Mouse (Mus musculus) myocyte (in vitro differentiated cells): Measurements from ENCODE around the gene Usp37. TPM values are rescaled to one million over a fixed set of nuclear protein-coding genes. Genes with fewer than 3 reads are reported as not detected.

ENCODE experiments used
- H3K27me3 ChIP-seq: one replicate; pipeline ENCODE4 v1.6.1; 2011; ENCODE audit not compliant: control insufficient read depth, insufficient read depth, insufficient read length
- H3K36me3 ChIP-seq: one replicate; pipeline ENCODE4 v1.6.1; 2011; ENCODE audit not compliant: control insufficient read depth, insufficient read depth
- H3K4me2 ChIP-seq: one replicate; pipeline ENCODE4 v1.6.1; 2011; ENCODE audit warnings: low read depth, control low read depth
- H3K4me3 ChIP-seq: one replicate; pipeline ENCODE4 v1.5.1; 2011; ENCODE audit warnings: mild to moderate bottlenecking, control low read depth, moderate library complexity
- H3K79me2 ChIP-seq: one replicate; pipeline ENCODE4 v1.6.1; 2011; ENCODE audit not compliant: control insufficient read depth, insufficient read depth
- H3ac ChIP-seq: one replicate; pipeline ENCODE4 v1.6.1; 2011; ENCODE audit not compliant: control insufficient read depth, insufficient read length
- CEBPB ChIP-seq: IDR thresholded peaks from 2 replicates; pipeline ENCODE4 v1.6.1; 2011; ENCODE audit warnings: mild to moderate bottlenecking, moderate library complexity; ENCODE audit not compliant: poor library complexity, insufficient read depth, severe bottlenecking
- E2F4 ChIP-seq: IDR thresholded peaks from one replicate; pipeline ENCODE4 v1.6.1; 2011; ENCODE audit warnings: mild to moderate bottlenecking, control low read depth, moderate library complexity; ENCODE audit not compliant: insufficient read depth
- MAX ChIP-seq: IDR thresholded peaks from one replicate; pipeline ENCODE4 v1.6.1; 2011; ENCODE audit warnings: low read depth, mild to moderate bottlenecking, control low read depth
- MYOD1 ChIP-seq, 3 experiments: IDR thresholded peaks; one replicate each; pipeline ENCODE4 v1.6.1; 2011; ENCODE audit warnings: control low read depth in 2 of 3, low read depth in 2 of 3, mild to moderate bottlenecking in 2 of 3, moderate library complexity in 1 of 3; ENCODE audit not compliant: insufficient read length in 2 of 3, control insufficient read depth in 1 of 3
- MYOG ChIP-seq, 3 experiments: IDR thresholded peaks; one replicate each; pipeline ENCODE4 v1.6.1; 2011; ENCODE audit warnings: control low read depth in 2 of 3, low read depth in 2 of 3, mild to moderate bottlenecking in 2 of 3; ENCODE audit not compliant: insufficient read length in 2 of 3, control insufficient read depth in 1 of 3, insufficient read depth in 1 of 3
- POLR2A ChIP-seq: IDR thresholded peaks from one replicate; pipeline ENCODE4 v1.6.1; 2011; ENCODE audit warnings: low read depth, mild to moderate bottlenecking, control low read depth, moderate library complexity; ENCODE audit not compliant: insufficient read length
- POLR2AphosphoS2 ChIP-seq: IDR thresholded peaks from one replicate; pipeline ENCODE4 v1.6.1; 2011; ENCODE audit warnings: low read depth, control low read depth; ENCODE audit not compliant: insufficient read length
- REST ChIP-seq: IDR thresholded peaks from one replicate; pipeline ENCODE4 v1.6.1; 2011; ENCODE audit warnings: mild to moderate bottlenecking, control low read depth, moderate library complexity; ENCODE audit not compliant: insufficient read depth, insufficient read length
- SRF ChIP-seq: IDR thresholded peaks from one replicate; pipeline ENCODE4 v1.6.1; 2011; ENCODE audit warnings: low read depth; ENCODE audit not compliant: control insufficient read depth, insufficient read length
- TCF12 ChIP-seq: IDR thresholded peaks from one replicate; pipeline ENCODE4 v1.6.1; 2011; ENCODE audit warnings: mild to moderate bottlenecking, control low read depth; ENCODE audit not compliant: poor library complexity, insufficient read depth, severe bottlenecking
- TCF3 ChIP-seq: IDR thresholded peaks from one replicate; pipeline ENCODE4 v1.6.1; 2011; ENCODE audit warnings: low read depth, control low read depth; ENCODE audit not compliant: insufficient read length
- USF1 ChIP-seq: IDR thresholded peaks from one replicate; pipeline ENCODE4 v1.6.1; 2011; ENCODE audit warnings: low read depth, mild to moderate bottlenecking, control low read depth, moderate library complexity
- polyA plus RNA-seq: library from polyadenylated mRNA; unstranded; fragments of >200 nt; fragmentation: generic; extraction: Trizol; gene quantifications from one replicate; pipeline ENCODE4 v1.2.1, GENCODE M21; 2012; ENCODE audit warnings: missing spikeins

Usp37 gene
- polyA plus RNA-seq, 1 experiment: 2.9 TPM

DNA sequence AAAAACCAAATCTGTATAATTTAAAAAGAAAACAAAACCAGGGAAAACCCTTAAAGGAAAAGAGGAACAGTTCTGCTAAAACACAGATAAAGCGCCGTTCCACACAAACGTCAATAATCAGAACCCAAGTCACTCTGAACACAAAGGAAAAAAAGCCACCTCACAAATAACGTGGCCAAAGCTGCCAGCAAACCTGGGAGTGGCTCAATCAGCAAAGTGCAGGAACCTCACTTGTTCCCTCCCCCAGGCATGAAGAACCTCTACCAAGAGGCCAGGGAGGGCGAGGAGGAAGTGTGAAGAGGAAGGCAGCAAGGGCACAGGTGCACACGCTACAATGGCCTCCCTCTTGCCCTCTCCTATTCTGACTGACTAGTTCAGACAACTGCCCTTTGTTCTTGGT lies 108.5 kb downstream of the Usp37 start:
- Histone ChIP-seq H3K36me3 (peaks cover 10% of the 10 kb centered on the region), H3ac (no peak overlapping the region), H3K27me3 (no peaks in the 10 kb centered on the region), H3K79me2 (no peaks in the 10 kb centered on the region), H3K4me3 (no peak overlapping the region), H3K4me2 (no peak overlapping the region)
- TF ChIP-seq CEBPB: no peak
- no peak for TF ChIP-seq TCF12
- TF ChIP-seq MYOD1 (IDR thresholded peaks at IDR 0.05; ENCODE audit: control insufficient read depth in 1 of 3, insufficient read length in 2 of 3, low read depth in 2 of 3): peak in 1 of 3 experiments; percentile 3
- no peak for TF ChIP-seq MYOG (IDR thresholded peaks at IDR 0.05; ENCODE audit: control insufficient read depth in 1 of 3, insufficient read depth in 1 of 3, insufficient read length in 2 of 3, low read depth in 2 of 3)
- TF ChIP-seq POLR2A: no peak

DNA sequence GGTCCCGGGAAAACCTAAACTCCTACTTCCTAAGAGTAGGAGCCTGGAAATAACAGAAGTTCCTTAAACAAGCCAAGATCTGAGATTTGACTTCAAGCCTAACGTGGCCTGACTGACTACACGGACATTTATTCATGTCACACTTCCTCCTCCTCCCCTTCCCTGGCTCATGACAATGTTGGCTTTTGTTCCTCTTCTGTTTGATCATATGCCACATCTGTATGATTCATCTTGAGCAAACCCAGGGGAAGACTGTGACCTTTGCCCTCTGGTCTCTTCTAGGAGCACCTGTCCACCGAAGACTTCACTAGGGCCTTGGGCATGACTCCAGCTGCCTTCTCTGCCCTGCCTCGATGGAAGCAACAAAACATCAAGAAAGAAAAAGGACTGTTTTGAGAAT lies 109.5 kb downstream of the Usp37 start:
- H3ac ChIP-seq: no peak overlapping the region
- no peaks in the 10 kb centered on the region for H3K27me3 ChIP-seq
- no peak overlapping the region for H3K4me2 ChIP-seq
- no peak overlapping the region for H3K4me3 ChIP-seq
- no peaks in the 10 kb centered on the region for H3K79me2 ChIP-seq
- no peak for TF ChIP-seq MYOD1 (IDR thresholded peaks at IDR 0.05; ENCODE audit: control insufficient read depth in 1 of 3, insufficient read length in 2 of 3, low read depth in 2 of 3)
- TF ChIP-seq TCF12: no peak
- no peak for TF ChIP-seq POLR2AphosphoS2
- TF ChIP-seq MAX: no peak
- no peak for TF ChIP-seq SRF
- TF ChIP-seq MYOG (IDR thresholded peaks at IDR 0.05; ENCODE audit: control insufficient read depth in 1 of 3, insufficient read depth in 1 of 3, insufficient read length in 2 of 3, low read depth in 2 of 3): no peak
- TF ChIP-seq TCF3: no peak
- H3K36me3 ChIP-seq: peaks cover 10% of the 10 kb centered on the region

DNA sequence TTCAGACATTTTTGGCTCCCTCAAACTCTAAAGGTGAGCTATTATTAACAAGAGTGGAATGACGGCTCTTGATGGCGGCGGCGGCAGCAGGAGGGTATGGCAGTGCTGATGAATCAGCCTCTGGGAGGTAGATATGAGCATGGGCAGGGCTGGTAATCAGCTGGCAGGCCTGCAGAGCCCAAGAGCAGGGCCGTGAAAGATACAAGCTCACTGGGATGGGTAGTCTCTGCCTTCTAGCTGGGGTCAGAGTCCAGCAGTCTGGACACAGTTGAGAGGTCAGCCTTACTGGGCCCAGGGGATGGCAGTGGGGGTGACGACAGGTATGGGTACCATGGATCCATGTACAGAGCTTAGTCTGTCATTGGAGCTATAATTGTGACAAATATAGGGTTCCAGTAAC lies 110.9 kb downstream of the Usp37 start:
- Histone ChIP-seq H3ac (no peak overlapping the region), H3K4me2 (no peak overlapping the region), H3K4me3 (no peak overlapping the region), H3K27me3 (no peaks in the 10 kb centered on the region), H3K79me2 (no peaks in the 10 kb centered on the region), H3K36me3 (no peaks in the 10 kb centered on the region)
- TF ChIP-seq POLR2A: no peak
- TF ChIP-seq TCF3: no peak
- no peak for TF ChIP-seq CEBPB
- TF ChIP-seq USF1: no peak
- TF ChIP-seq TCF12: no peak

DNA sequence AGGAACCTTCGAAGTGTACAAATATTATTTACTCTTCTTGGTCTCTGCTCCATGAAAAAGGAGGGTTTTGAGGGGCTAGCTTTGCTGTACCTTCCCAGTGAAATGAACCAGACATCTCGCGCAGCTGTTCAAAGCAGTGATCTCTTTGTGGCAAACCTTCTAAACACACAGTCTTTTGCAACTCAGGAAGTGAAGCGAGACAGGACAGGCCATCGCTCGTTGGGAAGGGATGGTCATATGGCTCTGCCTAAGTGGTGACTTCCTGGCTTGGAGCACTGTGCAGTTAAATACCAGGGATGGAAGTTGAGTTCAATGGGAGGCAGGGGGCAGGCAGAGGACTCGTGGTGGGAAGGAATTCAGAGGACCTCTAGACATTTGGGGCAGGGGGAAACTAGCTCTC lies 118.2 kb downstream of the Usp37 start:
- TF ChIP-seq SRF (no peak), MYOG (IDR thresholded peaks at IDR 0.05; ENCODE audit: control insufficient read depth in 1 of 3, insufficient read depth in 1 of 3, insufficient read length in 2 of 3, low read depth in 2 of 3) (no peak), REST (no peak), CEBPB (no peak), POLR2AphosphoS2 (no peak), TCF12 (no peak), TCF3 (no peak), MYOD1 (IDR thresholded peaks at IDR 0.05; ENCODE audit: control insufficient read depth in 1 of 3, insufficient read length in 2 of 3, low read depth in 2 of 3) (no peak), POLR2A (no peak), E2F4 (no peak), USF1 (no peak), MAX (no peak)
- no peaks in the 10 kb centered on the region for H3K27me3 ChIP-seq

DNA sequence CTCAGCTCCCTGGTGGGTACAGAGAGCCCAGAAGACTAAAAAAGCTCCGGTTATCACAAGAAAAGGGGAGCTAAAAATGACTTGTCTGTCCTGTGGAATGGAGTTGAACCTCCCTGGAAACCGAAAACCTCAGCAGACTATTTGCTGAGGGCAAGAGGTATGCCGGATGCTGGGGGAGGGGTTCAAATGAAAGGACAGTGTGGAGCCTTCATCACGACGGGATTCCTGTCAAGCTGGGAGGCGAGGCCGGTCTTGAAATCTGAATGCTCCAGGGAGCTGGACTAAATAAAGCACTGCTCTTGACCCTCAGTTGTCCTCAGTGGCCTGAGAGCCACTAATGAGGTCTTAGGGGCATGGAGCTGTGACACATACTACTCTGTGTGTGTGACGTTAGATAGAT lies 120.9 kb downstream of the Usp37 start:
- Histone ChIP-seq H3K36me3 (no peaks in the 10 kb centered on the region), H3K4me3 (no peak overlapping the region), H3K4me2 (no peak overlapping the region), H3K79me2 (no peaks in the 10 kb centered on the region), H3K27me3 (no peaks in the 10 kb centered on the region), H3ac (no peak overlapping the region)
- TF ChIP-seq E2F4 (no peak), TCF3 (no peak), MAX (no peak), POLR2AphosphoS2 (no peak), CEBPB (no peak), MYOD1 (IDR thresholded peaks at IDR 0.05; ENCODE audit: control insufficient read depth in 1 of 3, insufficient read length in 2 of 3, low read depth in 2 of 3) (no peak), POLR2A (no peak), MYOG (IDR thresholded peaks at IDR 0.05; ENCODE audit: control insufficient read depth in 1 of 3, insufficient read depth in 1 of 3, insufficient read length in 2 of 3, low read depth in 2 of 3) (no peak), TCF12 (no peak)

More for the DNA sequence above, 118.2 kb downstream of the Usp37 start:
- Histone ChIP-seq H3K4me2 (no peak overlapping the region), H3K4me3 (no peak overlapping the region), H3K79me2 (no peaks in the 10 kb centered on the region), H3K36me3 (no peaks in the 10 kb centered on the region), H3ac (no peak overlapping the region)
